Mouse (Mus musculus) layer of hippocampus, adult 18-20 months (tissue): ENCODE data around the gene Csn2. TPM values are rescaled to one million over a fixed set of nuclear protein-coding genes. Genes with fewer than 3 reads are reported as not detected.

Source experiments
- DNase-seq, 2 experiments: peaks; one replicate each; pipeline ENCODE4 v3.0.0; 2022; ENCODE audit warnings: low spot score in 2 of 2
- long read RNA-seq: library from polyadenylated mRNA; stranded (forward); transcript quantifications from one replicate; pipeline ENCODE4 v2.0.0, GENCODE M21; 2021
- total RNA-seq, 2 experiments: library from RNA; stranded (reverse); gene quantifications; 2 replicates each; pipeline ENCODE4 v1.2.3; 2021

Gene Csn2
- total RNA-seq = not detected
- long read RNA-seq = 0 reads

DNA sequence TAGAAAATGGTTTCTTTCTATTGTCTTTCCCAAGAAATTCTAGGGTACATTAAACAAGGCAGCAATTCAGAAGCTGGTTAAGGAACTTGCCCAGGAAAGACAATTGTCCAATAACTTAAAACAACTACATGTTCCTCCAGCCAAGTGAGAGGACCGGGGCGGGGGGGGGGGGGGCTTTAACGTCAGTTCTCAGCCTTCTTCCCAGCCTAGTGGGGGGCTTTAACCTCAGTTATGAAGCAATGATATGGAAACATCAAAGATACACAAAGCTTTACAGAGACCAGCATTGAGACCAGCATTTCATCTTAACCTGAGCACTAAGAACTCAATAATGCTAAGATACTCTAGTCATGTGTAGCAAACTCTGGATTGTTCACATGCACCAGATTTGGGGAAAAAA, at the start of gene Csn2:
Gene Csn2, minus strand, starts transcription at position 101 of the 400 bp plus-strand sequence.
- DNase-seq = no peak

DNA sequence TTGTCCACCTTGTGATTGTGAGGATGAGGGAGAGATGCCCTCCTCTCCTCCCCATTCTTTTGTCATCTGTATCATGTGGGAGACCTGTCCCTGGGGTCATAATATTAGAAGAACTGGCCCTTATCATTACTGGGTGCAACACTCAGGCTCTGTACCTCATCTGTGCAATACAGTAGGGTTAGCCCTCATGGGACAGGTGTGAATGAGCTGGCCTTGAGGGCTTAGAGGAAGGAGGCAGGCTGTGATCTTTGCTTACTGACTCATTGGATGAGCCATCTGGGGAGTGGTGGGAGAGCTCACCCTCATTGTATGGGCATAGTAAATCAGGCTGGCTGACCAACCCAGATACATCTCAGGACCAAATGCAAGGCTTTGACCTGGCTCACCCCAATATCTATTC, 35.4 kb upstream of the Csn2 start:
- no peak for DNase-seq

DNA sequence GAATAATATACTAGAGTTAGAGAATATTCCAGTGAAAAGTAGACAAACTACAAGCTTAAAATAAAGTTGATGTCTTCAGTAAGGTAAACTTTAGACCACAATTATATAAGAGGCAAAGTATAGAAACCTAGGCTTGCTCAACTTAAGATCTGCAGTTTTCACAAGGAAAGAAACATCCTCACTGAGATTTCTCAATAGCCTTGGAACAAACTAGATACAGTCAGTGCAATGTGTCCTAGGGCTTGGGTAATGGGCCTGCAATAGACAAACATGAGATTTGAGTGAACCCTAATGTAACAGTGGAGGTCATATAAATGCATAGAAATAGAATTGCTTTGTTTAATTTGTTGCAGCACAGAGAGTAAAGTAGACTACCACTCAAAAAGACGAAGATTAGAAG, 6.5 kb upstream of the Csn2 start:
- no peak for DNase-seq

DNA sequence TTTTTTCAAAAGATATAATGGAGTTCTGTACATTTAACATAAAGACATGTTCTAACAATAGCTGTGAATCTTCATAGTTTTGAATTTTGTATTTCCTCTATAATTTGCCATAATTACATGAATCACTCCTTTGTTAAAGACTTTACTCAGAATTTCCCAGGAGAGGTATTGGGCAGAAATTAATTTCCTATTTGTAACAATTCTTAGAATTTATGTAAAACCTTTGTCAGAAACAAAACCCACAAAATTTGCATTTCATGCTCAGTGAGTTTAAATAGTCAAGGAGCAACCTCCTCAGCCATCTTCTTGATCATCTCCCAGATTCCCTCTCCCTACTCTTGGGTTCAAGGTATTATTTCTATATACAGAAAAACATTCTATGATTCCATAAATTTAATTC, 33.5 kb downstream of the Csn2 start, which contains the start of gene Csn1s1:
Gene Csn1s1, plus strand, starts transcription at position 301 of the 400 bp plus-strand sequence.
- no peak for DNase-seq

DNA sequence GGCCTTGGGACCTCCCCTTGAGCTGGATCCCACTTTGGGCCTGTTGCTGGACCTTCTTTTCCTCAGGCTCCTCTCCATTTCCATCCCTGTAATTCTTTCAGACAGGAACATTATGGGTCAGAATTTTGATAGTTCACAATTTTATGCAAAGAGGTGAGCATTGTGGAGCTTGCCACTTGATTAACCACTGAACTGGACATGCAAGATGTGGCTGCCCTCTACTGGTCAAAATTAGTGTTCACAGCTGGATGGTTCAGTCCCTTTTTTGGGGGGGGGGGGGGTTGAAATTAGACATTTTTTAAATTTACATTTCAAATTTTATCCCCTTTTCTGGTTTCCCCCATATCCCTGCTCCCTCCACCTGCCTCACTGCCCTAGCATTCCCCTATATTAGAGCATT, 56.6 kb downstream of the Csn2 start:
- DNase-seq = peak in 1 of 2 experiments; percentile 3

Other genes with a start within 250 kb of the Csn2 start
- not detected for gene Ugt2a2, start 217.4 kb downstream of the Csn2 start, total RNA-seq
- not detected for gene Gm43638, start 212.8 kb downstream of the Csn2 start, total RNA-seq
- gene Ugt2a1, start 208.8 kb downstream of the Csn2 start, total RNA-seq = not detected
- gene Sult1b1, start 161.4 kb downstream of the Csn2 start, total RNA-seq = not detected
- gene Sult1d1, start 130.6 kb downstream of the Csn2 start, total RNA-seq = not detected
- not detected for gene Sult1e1, start 108.0 kb downstream of the Csn2 start, total RNA-seq
- gene Csn1s1, start 33.4 kb downstream of the Csn2 start, total RNA-seq = not detected
- gene Csn1s2a, start 74.9 kb upstream of the Csn2 start, total RNA-seq = not detected
- not detected for gene Csn1s2b, start 108.5 kb upstream of the Csn2 start, total RNA-seq
- not detected for gene Prr27, start 126.1 kb upstream of the Csn2 start, total RNA-seq
- not detected for gene Odam, start 185.4 kb upstream of the Csn2 start, total RNA-seq
- gene Csn3, start 225.9 kb upstream of the Csn2 start, total RNA-seq = not detected